In genomic region chr1:116313269-116313668, GRCm38 (mm10) we compare ENCODE assay signal across 8 mouse cellular contexts.
DNase-seq lines count a peak whose midpoint lies in the region; ATAC-seq and TF ChIP-seq lines count a peak whose summit lies in the region.
"Had no signal": no experiment of that assay in that cellular context is flagged by ENCODE, and none has a peak within 500 bp of the region (broad histone marks: within the 10 kb centered on the region; RNA-seq: fewer than 3 reads in every experiment).

No protein-coding gene starts in this region.

- peak; percentile 51 for TF ChIP-seq CTCF in stomach, postnatal 0 days (IDR thresholded peaks at IDR 0.05; ENCODE audit: low read depth)

- no peak for TF ChIP-seq EP300 in stomach, postnatal 0 days (optimal IDR thresholded peaks at IDR 0.05)

- no peak overlapping the region for H3K27ac ChIP-seq in hindbrain, embryonic 10.5 days
- H3K27ac ChIP-seq in hindbrain, embryonic 13.5 days = no peak overlapping the region
- H3K27ac ChIP-seq in stomach, postnatal 0 days (replicated peaks) = no peak overlapping the region
- H3K27ac ChIP-seq: neural tube, embryonic 12.5 days had no signal

- H3K36me3 ChIP-seq in hindbrain, embryonic 10.5 days = no peaks in the 10 kb centered on the region
- H3K36me3 ChIP-seq in hindbrain, embryonic 13.5 days = no peaks in the 10 kb centered on the region
- H3K36me3 ChIP-seq in stomach, postnatal 0 days (ENCODE audit: control insufficient read depth, insufficient read depth, low read length) = no peaks in the 10 kb centered on the region
- H3K36me3 ChIP-seq: neural tube, embryonic 12.5 days had no signal

- H3K4me2 ChIP-seq in hindbrain, embryonic 13.5 days = no peak overlapping the region
- no peak overlapping the region for H3K4me2 ChIP-seq in stomach, postnatal 0 days (replicated peaks; ENCODE audit: low read depth)
- H3K4me2 ChIP-seq: neural tube, embryonic 12.5 days had no signal

- peak; percentile 5 for DNase-seq in hindbrain, embryonic 10.5 days (ENCODE audit: low spot score)
- DNase-seq in right cerebral cortex, adult 18-20 months = peak; percentile 31
- DNase-seq in right cerebral cortex, postnatal 25 days = no peak
- DNase-seq in embryo, embryonic 11 days = peak; percentile 37
- DNase-seq in stomach, postnatal 0 days (ENCODE audit: low spot score) = peak; percentile 18
- no peak for DNase-seq in thymus, postnatal 25 days

- no peak overlapping the region for H3K9ac ChIP-seq in hindbrain, embryonic 13.5 days
- H3K9ac ChIP-seq in stomach, postnatal 0 days (ENCODE audit: low read length) = no peak overlapping the region
- H3K9ac ChIP-seq: neural tube, embryonic 12.5 days had no signal

- H3K4me3 ChIP-seq in hindbrain, embryonic 10.5 days = no peak overlapping the region
- no peak overlapping the region for H3K4me3 ChIP-seq in hindbrain, embryonic 13.5 days
- no peak overlapping the region for H3K4me3 ChIP-seq in stomach, postnatal 0 days (ENCODE audit: low read depth, low read length)
- H3K4me3 ChIP-seq: neural tube, embryonic 12.5 days had no signal

- H3K27me3 ChIP-seq in hindbrain, embryonic 10.5 days (ENCODE audit: insufficient read depth, poor library complexity, severe bottlenecking) = no peaks in the 10 kb centered on the region
- H3K27me3 ChIP-seq in hindbrain, embryonic 13.5 days = no peaks in the 10 kb centered on the region
- no peaks in the 10 kb centered on the region for H3K27me3 ChIP-seq in stomach, postnatal 0 days (ENCODE audit: control insufficient read depth, insufficient read depth, low read length)
- H3K27me3 ChIP-seq: neural tube, embryonic 12.5 days had no signal

- ATAC-seq in hindbrain, embryonic 13.5 days (ENCODE audit: low FRiP score) = no peak
- no peak for ATAC-seq in stomach, postnatal 0 days (ENCODE audit: low FRiP score, low TSS enrichment)

- H3K4me1 ChIP-seq in hindbrain, embryonic 10.5 days (replicated peaks) = no peaks in the 10 kb centered on the region
- no peaks in the 10 kb centered on the region for H3K4me1 ChIP-seq in hindbrain, embryonic 13.5 days (replicated peaks)
- no peaks in the 10 kb centered on the region for H3K4me1 ChIP-seq in stomach, postnatal 0 days (replicated peaks; ENCODE audit: control insufficient read depth, insufficient read depth)
- H3K4me1 ChIP-seq: neural tube, embryonic 12.5 days had no signal

- no peaks in the 10 kb centered on the region for H3K9me3 ChIP-seq in hindbrain, embryonic 10.5 days
- H3K9me3 ChIP-seq in hindbrain, embryonic 13.5 days = no peaks in the 10 kb centered on the region
- H3K9me3 ChIP-seq in stomach, postnatal 0 days (ENCODE audit: control insufficient read depth, low read length) = no peaks in the 10 kb centered on the region
- H3K9me3 ChIP-seq: neural tube, embryonic 12.5 days had no signal

Comparison
In these comparisons a context has a peak if more than half of its experiments do, and no peak if none do; other contexts are left out.
1. DNase-seq: peak in hindbrain, embryonic 10.5 days (single experiment), right cerebral cortex, adult 18-20 months (single experiment), embryo, embryonic 11 days (single experiment) and stomach, postnatal 0 days (single experiment); none in right cerebral cortex, postnatal 25 days (single experiment) and thymus, postnatal 25 days (single experiment).